Mouse (Mus musculus) heart, embryonic 15.5 days (tissue): Measurements from ENCODE around the gene E330017A01Rik. TPM values are rescaled to one million over a fixed set of nuclear protein-coding genes. Genes with fewer than 3 reads are reported as not detected.

Experiments used
- ATAC-seq: fragments of 200-750 bp; cut with Nextera tagmentation; replicated peaks from 2 replicates; pipeline ENCODE4 v1.8.0; 2017; ENCODE audit warnings: low read depth, moderate TSS enrichment; ENCODE audit not compliant: insufficient number of reproducible peaks, insufficient read depth, low FRiP score
- H3K27ac ChIP-seq: fragments of 300-500 bp; sonication (generic); 2 replicates; pipeline ENCODE4 v1.5.1; 2015; ENCODE audit warnings: mild to moderate bottlenecking, inconsistent platforms
- H3K27me3 ChIP-seq: fragments of 300-500 bp; sonication (generic); 2 replicates; pipeline ENCODE4 v1.6.1; 2015; ENCODE audit warnings: inconsistent platforms
- H3K36me3 ChIP-seq: fragments of 300-500 bp; sonication (generic); 2 replicates; pipeline ENCODE4 v1.6.1; 2015; ENCODE audit warnings: mild to moderate bottlenecking, inconsistent platforms
- H3K4me1 ChIP-seq: fragments of 300-500 bp; sonication (generic); replicated peaks from 2 replicates; pipeline ENCODE4 v1.6.1; 2015; ENCODE audit warnings: inconsistent platforms
- H3K4me2 ChIP-seq: fragments of 300-500 bp; sonication (generic); 2 replicates; pipeline ENCODE4 v1.6.1; 2015; ENCODE audit warnings: inconsistent platforms, mild to moderate bottlenecking, moderate library complexity
- H3K4me3 ChIP-seq: fragments of 300-500 bp; sonication (generic); 2 replicates; pipeline ENCODE4 v1.5.1; 2015; ENCODE audit warnings: mild to moderate bottlenecking, inconsistent platforms
- H3K9ac ChIP-seq: fragments of 300-500 bp; sonication (generic); 2 replicates; pipeline ENCODE4 v1.6.1; 2015; ENCODE audit warnings: mild to moderate bottlenecking, inconsistent platforms
- H3K9me3 ChIP-seq: fragments of 300-500 bp; sonication (generic); replicated peaks from 2 replicates; pipeline ENCODE4 v1.6.1; 2016; ENCODE audit warnings: inconsistent platforms
- polyA plus RNA-seq: library from polyadenylated mRNA; unstranded; fragments of >200 nt; fragmentation: Nextera tagmentation; extraction: Ambion mirVana; gene quantifications from 2 replicates; pipeline ENCODE4 v1.2.1, GENCODE M21; 2015

Gene E330017A01Rik
- polyA plus RNA-seq, 1 experiment from 2014 or later, result not detected

- no peak for ATAC-seq
- H3K4me1 ChIP-seq, result no peaks in the 10 kb centered on the region
- no peak overlapping the region for H3K27ac ChIP-seq
- H3K36me3 ChIP-seq, result no peaks in the 10 kb centered on the region
- no peaks in the 10 kb centered on the region for H3K27me3 ChIP-seq
- no peak overlapping the region for H3K9ac ChIP-seq
- H3K4me2 ChIP-seq, result no peak overlapping the region
- no peak overlapping the region for H3K4me3 ChIP-seq
- H3K9me3 ChIP-seq, result no peaks in the 10 kb centered on the region
Observed at GRCm38 (mm10) chr16:58589444-58589843, 49.1 kb downstream of the E330017A01Rik start.

Other genes with a start within 250 kb of the E330017A01Rik start
- gene Dcbld2, start 230.3 kb downstream of the E330017A01Rik start, polyA plus RNA-seq, result 10.7 and 11.7 TPM in 2 replicates
- gene St3gal6, start 114.5 kb downstream of the E330017A01Rik start, polyA plus RNA-seq, result 16.5 and 17.5 TPM in 2 replicates
- not detected in 2 replicates for gene Gm813, start 21.8 kb downstream of the E330017A01Rik start, polyA plus RNA-seq
- 32.0 and 41.1 TPM in 2 replicates for gene Cpox, start 31.6 kb upstream of the E330017A01Rik start, polyA plus RNA-seq
- gene Gpr15, start 80.3 kb upstream of the E330017A01Rik start, polyA plus RNA-seq, result 0.20 TPM in 1 of 2 replicates, not detected in the other
- gene Cldnd1, start 89.2 kb upstream of the E330017A01Rik start, polyA plus RNA-seq, result 92.9 and 93.1 TPM in 2 replicates
- gene Olfr172, start 124.4 kb upstream of the E330017A01Rik start, polyA plus RNA-seq, result not detected in 2 replicates
- gene Olfr173, start 161.5 kb upstream of the E330017A01Rik start, polyA plus RNA-seq, result not detected in 2 replicates
- gene Olfr175-ps1, start 188.0 kb upstream of the E330017A01Rik start, polyA plus RNA-seq, result not detected in 2 replicates
- gene Olfr177, start 236.0 kb upstream of the E330017A01Rik start, polyA plus RNA-seq, result not detected in 2 replicates